Mouse (Mus musculus) layer of hippocampus, postnatal 10 days (tissue): ENCODE measurements around the gene Rreb1. TPM values are rescaled to one million over a fixed set of nuclear protein-coding genes. Genes with fewer than 3 reads are reported as not detected.

Source experiments
- DNase-seq, 2 experiments: peaks; one replicate each; pipeline ENCODE4 v3.0.0; 2021; ENCODE audit warnings: low spot score in 2 of 2
- total RNA-seq, 2 experiments: library from RNA; stranded (reverse); gene quantifications; 2 replicates each; pipeline ENCODE4 v1.2.3; 2021

The Rreb1 gene
- total RNA-seq, 2 experiments from 2014 or later: 22.9 to 27.5 TPM

- peak; percentile 38 to 47 for DNase-seq
Measured at GRCm38 (mm10) chr13:37778594-37779231, 513 bp downstream of the Rreb1 start.

- DNase-seq: peak in 1 of 2 experiments; percentile 20
Measured at GRCm38 (mm10) chr13:37779251-37779667, 1.1 kb downstream of the Rreb1 start.

- DNase-seq: no peak
Measured at GRCm38 (mm10) chr13:37781557-37781956, 3.4 kb downstream of the Rreb1 start.

- no peak for DNase-seq
Measured at GRCm38 (mm10) chr13:37782144-37782543, 3.9 kb downstream of the Rreb1 start.

DNA sequence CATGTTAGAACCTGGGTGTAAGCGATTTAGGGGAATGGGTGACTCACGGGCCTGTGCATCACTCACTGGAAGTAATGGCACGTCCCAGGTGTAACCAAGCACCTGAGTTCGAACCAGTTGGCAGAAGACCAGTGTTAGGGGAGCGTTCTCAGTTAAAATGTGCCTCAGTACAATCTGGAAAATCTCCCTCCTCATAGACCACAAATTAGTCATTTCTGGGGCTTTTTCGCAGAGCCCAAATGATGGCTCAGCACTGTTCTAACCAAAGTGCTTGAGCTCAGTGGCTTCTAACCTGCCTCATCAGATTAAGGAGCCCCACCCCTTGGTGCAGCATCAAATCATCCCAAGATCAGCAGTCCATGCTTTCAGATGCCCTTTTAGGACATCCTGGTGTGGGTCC, 5.5 kb downstream of the Rreb1 start:
- DNase-seq: no peak

DNA sequence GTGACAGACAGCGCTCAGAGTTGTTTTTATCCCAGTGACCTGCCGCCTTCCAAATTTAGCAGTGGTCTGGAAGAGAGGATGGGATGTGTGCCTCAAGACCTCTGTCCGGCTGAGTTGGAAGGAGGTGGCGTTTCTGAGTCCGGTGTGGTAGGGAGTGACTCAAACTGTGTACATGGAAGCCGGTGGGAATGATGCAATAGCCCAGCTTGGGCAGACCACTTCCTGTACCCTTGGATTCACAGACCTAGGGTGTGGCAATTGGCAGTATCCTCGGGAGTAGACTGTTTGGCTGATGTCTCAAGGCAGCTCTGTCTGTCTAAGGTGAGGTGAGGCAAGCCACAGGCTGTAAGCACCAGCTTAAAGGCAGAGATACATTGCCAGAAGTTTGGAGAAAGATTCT, 6.0 kb downstream of the Rreb1 start:
- no peak for DNase-seq

DNA sequence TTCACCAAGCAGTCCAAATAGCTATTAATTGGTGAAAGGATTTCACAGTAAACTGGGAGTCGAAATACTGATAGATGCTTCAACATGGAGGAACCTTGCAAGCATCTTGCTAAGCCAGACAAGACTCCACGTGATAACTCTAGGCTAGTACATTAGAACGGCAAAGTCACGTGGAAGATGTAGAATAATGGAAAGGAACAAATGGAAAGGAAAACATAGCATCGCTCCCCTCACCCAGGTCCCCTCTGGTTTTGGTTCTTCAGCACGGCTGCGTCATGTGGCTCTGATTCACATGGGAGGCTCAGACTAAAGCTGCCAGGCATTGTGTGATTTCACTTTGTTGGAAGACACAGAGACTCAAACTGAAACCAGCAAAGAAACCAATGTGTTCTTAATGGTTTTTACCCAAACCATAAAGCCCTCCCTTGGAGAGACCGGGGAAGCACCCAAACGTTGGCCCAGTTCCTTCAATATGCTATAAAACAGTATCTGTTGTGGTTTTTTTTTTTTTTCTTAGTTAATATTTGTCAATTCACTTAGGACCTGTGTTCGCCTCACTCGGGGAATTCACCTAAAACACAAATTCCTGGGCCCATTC, 14.6 kb downstream of the Rreb1 start:
- no peak for DNase-seq

- DNase-seq: no peak
Measured at GRCm38 (mm10) chr13:37798811-37799210, 20.6 kb downstream of the Rreb1 start.

DNA sequence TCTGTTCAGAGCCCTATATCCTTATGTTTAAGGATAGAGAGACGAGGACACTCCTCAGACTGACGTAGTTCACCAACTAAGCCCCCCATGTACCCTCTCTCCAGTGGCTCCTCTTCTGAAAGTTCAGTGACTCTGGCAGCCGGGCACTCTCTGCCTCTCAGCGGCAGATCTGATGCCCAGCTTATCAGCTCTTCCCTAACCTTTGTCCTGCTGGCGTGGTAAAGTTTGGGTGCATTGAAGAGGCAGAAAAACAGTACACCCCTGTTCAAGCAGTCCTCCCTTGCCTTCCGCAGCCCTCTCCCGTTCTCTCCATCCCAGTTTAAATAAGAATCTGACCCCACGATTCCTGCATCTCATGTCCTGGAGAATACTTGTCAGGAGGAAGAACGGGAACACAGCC, 21.2 kb downstream of the Rreb1 start:
- no peak for DNase-seq

GRCm38 (mm10) chr13:37801101-37802075, 23.2 kb downstream of the Rreb1 start:
- no peak for DNase-seq

DNA sequence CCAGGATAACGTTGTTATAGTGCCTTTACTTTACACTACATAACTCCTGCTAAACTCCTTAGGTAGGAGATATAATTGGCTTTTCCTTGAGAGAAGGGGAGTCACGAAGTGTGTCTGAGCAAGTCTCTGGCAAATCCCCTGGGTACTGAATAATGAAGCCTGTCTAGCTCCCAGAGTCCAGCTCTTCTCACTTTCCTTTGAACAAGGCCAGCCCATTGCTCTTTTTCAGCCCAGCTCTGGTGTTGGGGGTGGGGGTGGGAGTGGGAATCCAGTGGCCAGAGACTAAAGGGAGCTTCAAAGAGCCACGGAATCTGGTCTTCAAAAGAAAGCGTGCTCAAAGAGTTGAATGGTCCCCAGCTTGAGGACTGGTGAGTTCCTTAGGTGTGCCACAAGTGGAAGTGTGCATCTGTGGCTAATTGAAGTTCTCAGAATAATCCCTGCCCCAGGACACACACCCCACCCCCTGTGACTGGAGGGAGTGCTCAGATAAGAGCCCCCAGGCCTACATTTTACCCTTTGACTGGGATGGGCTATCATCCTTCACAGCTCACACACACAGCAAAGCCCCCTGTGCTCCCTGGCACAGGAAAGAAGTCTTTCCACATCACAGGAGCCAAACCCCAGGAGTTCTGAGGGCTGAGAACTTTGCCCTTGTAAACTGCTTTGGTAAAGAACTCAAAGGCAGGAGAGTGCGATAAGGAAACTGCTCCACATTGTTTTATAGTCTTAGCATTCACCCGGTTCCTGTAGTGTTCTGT, 24.2 kb downstream of the Rreb1 start:
- DNase-seq: no peak

DNA sequence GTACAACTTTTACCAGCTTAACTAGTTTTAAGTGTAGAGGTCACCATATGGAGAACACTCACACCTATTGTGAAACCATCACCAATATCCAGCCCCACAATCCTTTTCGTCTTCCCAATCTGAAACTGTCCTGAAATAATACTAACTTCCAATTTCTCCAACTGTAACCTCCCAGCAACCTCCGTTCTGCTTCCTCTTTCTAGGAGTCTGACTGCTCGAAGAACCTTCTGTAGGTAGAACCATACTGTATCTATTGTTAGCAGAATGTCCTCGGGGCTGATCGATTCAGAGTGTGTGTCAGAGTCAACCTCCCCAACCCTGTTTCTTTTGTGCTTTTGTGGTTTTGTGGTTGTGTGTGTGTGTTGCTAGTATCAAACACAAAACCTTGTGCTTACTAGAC, 25.0 kb downstream of the Rreb1 start:
- DNase-seq: no peak

DNA sequence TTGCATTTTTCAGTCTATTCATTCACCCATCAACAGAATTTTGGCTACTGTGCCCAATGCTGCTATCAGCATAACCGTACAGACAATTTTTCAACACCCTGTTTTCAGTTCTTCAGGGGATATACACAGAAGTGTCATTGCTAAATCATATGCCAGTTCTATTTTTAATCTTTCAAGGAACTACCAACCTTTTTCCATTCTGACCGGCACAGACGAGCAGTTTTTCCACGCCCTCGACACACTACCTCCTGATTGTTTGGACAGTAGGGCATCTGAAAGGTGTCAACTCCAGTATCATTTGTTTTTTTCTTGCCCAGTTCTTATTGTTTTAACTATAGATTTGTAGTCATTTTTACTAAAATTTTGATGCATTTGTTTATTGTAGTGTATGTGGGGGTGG, 25.8 kb downstream of the Rreb1 start:
- DNase-seq: no peak

DNA sequence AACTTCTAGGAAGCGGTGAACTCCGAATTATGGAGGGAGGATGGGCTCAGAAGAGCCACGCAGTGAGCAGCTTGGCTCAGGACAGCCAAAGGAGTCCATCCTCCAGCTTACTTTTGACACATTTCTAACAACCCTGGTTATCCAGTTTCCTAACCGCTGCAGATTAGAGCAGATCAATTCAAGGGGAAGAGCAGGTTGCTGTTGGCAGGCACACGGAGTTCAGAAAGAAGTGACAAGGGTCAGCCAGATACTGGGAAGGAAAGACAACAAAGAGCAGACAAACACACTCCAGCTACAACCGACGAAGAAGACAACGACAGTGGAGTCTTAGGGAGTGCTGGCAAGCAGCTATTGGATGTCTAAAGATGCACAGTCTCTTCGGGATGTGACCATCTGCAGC, 36.8 kb downstream of the Rreb1 start:
- no peak for DNase-seq

DNA sequence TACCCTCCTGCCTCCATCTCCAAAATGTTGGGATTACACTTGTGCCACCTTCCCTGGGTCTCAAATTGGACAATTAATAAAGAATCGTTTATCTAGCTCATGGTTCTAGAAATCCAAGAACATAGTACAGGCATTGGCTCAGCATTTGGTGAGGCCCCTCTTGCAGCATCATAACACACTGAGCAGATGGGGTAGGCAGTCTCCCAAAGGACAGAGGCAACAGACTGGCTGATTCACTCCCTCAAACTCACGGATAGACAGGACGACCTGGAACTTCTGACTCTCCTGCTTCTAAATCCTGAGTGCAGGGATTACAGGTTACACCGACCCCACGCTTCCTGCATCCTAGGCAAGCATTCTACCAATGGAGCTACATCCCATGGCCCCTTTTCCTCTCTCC, 38.5 kb downstream of the Rreb1 start:
- no peak for DNase-seq

DNA sequence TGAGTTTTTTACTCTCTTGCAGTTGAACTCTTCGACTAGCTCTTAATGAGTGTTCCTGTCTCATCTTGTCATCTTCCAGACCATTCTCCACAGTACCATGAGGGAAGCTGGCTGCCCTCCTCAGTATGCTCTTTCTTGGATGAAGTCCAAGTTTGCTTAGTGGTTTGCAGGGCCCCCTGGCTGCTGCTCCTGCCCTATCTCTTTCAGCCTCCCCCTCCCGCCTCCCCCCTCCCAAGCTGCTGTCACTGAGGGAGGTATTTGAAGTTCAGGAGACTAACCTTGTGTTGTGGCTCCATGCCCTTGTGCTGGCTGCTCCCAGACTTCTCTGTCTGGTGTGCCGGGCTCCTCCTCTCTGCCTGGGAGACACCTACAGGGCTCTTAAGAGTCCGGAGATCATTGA, 43.2 kb downstream of the Rreb1 start:
- DNase-seq: no peak

- no peak for DNase-seq
Measured at GRCm38 (mm10) chr13:37824331-37824920, 46.2 kb downstream of the Rreb1 start.

- no peak for DNase-seq
Measured at GRCm38 (mm10) chr13:37824956-37825645, 46.9 kb downstream of the Rreb1 start.

DNA sequence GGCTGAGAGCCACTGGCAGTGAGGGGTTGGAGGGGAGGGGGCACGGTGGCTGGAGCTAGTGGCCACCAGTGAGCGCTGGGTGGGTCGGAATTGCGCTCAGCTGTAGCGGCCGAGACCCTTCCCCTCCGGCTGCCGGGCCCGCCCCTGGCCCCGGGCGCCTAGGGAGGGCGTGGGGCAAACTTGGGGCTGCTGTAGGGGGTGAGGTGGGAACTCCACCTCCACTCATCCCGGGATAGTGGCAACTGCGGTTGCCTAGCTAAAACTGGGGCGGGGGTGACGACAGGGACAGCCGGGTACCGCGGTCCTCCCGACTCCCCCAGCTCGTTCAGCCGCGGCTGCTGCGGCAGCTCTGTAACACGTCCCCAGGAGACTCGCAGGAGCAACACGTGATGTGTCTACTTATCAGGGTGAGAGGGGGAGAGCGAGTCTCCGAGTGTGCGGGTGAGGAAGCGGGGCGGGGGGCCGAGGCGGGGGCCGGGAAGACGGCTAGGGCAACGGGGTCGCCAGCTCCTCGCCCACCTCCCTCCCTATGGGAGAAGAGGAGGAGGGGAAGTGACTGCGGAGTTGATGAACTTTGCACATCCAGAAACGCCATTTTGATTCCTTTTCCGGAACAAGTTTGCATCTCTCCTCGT, 47.6 kb downstream of the Rreb1 start:
- DNase-seq: peak in 1 of 2 experiments; percentile 44
